Mouse (Mus musculus): ENCODE measurements around the gene Hsd11b2. TPM values are rescaled to one million over a fixed set of nuclear protein-coding genes. Genes with fewer than 3 reads are reported as not detected.
A peak's percentile ranks its signal among the peaks of the same experiment; 100 is the strongest.

Gene Hsd11b2
- not detected in 2 replicates for total RNA-seq (2017)

DNA sequence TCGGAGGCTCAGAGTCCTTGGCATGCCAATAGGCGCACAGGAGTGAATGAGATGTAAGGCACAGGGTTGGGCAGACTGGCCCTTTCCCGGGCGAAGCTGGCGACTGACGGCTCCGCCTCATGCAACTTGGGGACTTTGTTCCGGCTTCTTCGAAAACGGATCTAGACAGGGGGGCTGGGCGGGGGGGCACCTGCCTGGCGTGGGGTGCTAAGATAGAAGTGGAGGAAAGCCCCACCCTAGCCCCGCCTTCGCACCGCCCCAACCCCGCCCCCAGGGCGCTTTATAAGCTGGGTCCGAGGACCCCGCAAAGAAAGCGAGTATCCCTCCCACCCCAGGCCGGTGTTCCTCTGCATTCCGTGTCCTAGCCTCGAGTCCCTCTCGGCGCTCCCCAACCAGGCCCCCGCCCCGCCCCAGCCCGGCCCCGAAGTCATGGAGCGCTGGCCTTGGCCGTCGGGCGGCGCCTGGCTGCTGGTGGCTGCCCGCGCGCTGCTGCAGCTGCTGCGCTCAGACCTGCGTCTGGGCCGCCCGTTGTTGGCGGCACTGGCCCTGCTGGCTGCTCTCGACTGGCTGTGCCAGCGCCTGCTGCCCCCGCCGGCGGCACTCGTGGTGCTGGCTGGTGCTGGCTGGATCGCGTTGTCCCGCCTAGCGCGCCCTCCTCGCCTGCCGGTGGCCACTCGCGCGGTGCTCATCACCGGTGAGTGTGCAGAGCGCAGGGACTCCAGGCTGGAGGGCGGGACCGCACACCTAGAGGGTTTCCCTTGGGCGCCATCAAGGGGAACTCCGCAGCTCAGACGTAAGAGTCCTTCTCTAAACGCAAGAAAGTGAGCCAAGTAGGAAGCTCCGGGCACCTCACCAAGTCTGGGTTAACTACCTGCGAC lies at the start of gene Hsd11b2:
Gene Hsd11b2 (plus strand): TSS at position 320 of the 878 bp plus-strand sequence.
- ATAC-seq (replicated peaks in 1 of 2; ENCODE audit: insufficient read depth in 1 of 2, low FRiP score in 2 of 2, low TSS enrichment in 1 of 2, low read depth in 1 of 2, poor library complexity in 2 of 2, severe bottlenecking in 2 of 2), result peak; percentile 53 to 63

- peak in 1 of 2 experiments; percentile 21; a peak in 1 of 4 replicates for ATAC-seq (replicated peaks in 1 of 2; ENCODE audit: insufficient read depth in 1 of 2, low FRiP score in 2 of 2, low TSS enrichment in 1 of 2, low read depth in 1 of 2, poor library complexity in 2 of 2, severe bottlenecking in 2 of 2)
Observed at GRCm38 (mm10) chr8:105469041-105469695, 49.4 kb upstream of the Hsd11b2 start.

DNA sequence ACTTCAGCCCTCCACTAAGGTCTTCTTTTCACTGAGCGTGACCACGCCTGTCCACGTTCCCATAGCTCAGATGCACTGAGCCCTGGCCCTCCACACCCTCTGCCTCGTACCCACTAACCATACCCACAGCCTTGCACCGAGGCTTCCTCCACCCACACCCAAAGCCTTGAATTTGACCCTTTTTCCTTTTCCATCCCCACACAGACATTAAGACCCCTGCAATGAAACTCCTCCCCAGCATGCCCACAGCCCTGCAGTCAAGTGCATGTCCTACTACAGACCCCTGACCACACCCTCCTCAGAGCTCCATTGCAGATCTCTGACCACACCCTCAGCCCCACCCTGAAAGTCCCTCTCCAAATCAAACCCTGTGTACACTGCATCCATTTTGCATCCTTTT lies 48.7 kb upstream of the Hsd11b2 start:
- ATAC-seq (replicated peaks in 1 of 2; ENCODE audit: insufficient read depth in 1 of 2, low FRiP score in 2 of 2, low TSS enrichment in 1 of 2, low read depth in 1 of 2, poor library complexity in 2 of 2, severe bottlenecking in 2 of 2), result no peak

- ATAC-seq (replicated peaks in 1 of 2; ENCODE audit: insufficient read depth in 1 of 2, low FRiP score in 2 of 2, low TSS enrichment in 1 of 2, low read depth in 1 of 2, poor library complexity in 2 of 2, severe bottlenecking in 2 of 2), result no peak
Observed at GRCm38 (mm10) chr8:105470262-105470661, 48.3 kb upstream of the Hsd11b2 start.

GRCm38 (mm10) chr8:105470681-105471313 lies 47.8 kb upstream of the Hsd11b2 start:
- peak in 1 of 2 experiments; percentile 5; a peak in 1 of 4 replicates for ATAC-seq (replicated peaks in 1 of 2; ENCODE audit: insufficient read depth in 1 of 2, low FRiP score in 2 of 2, low TSS enrichment in 1 of 2, low read depth in 1 of 2, poor library complexity in 2 of 2, severe bottlenecking in 2 of 2)

GRCm38 (mm10) chr8:105471314-105472015 lies 47.1 kb upstream of the Hsd11b2 start, which contains the start of gene Tppp3:
Gene Tppp3 (minus strand): TSS chr8:105471526.
- peak; percentile 75 to 86 for ATAC-seq (replicated peaks in 1 of 2; ENCODE audit: insufficient read depth in 1 of 2, low FRiP score in 2 of 2, low TSS enrichment in 1 of 2, low read depth in 1 of 2, poor library complexity in 2 of 2, severe bottlenecking in 2 of 2)

GRCm38 (mm10) chr8:105472414-105472932 lies 46.1 kb upstream of the Hsd11b2 start:
- ATAC-seq (replicated peaks in 1 of 2; ENCODE audit: insufficient read depth in 1 of 2, low FRiP score in 2 of 2, low TSS enrichment in 1 of 2, low read depth in 1 of 2, poor library complexity in 2 of 2, severe bottlenecking in 2 of 2), result no peak

DNA sequence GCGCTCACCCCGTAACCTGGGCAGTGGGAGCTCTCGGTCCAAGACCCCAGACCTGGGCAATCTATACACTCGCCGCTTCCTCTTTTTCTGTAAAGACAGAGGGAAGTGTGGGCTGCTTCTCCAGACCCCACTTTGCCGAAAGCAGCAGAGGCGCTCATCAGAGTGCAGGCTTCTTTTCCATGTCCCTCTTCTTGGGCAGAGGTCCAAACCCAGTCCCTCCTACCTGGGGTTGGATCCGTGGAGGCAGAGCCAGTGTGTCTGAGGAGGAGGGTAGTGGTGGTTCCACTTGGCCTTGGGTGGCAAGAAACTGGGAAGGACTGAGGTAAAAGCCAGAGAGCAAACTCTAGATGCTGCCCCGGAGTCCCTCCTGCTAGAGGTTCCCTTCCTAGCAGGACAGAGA lies 45.6 kb upstream of the Hsd11b2 start:
- no peak for ATAC-seq (replicated peaks in 1 of 2; ENCODE audit: insufficient read depth in 1 of 2, low FRiP score in 2 of 2, low TSS enrichment in 1 of 2, low read depth in 1 of 2, poor library complexity in 2 of 2, severe bottlenecking in 2 of 2)

GRCm38 (mm10) chr8:105473816-105474606 lies 44.5 kb upstream of the Hsd11b2 start:
- ATAC-seq (replicated peaks in 1 of 2; ENCODE audit: insufficient read depth in 1 of 2, low FRiP score in 2 of 2, low TSS enrichment in 1 of 2, low read depth in 1 of 2, poor library complexity in 2 of 2, severe bottlenecking in 2 of 2), result no peak

DNA sequence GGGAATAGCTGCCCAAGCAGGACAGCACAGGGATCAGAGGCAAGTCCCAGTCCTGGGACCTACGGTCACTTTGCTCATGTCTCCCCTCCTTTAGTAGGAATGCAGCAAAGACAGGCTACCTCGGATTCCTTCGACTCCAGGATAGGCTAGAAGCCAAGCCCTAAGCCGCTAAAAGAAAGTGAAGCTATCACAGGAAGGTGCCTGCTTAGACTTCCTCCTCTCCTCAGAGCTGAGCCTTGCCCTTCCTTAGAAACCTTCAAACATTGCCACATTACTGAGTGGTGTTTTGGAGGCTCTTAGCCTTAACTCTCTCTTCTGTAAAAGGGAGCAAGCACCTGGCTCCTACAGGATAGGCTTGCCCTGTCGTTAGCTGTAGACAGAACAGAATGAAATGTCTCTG lies 43.9 kb upstream of the Hsd11b2 start:
- ATAC-seq (replicated peaks in 1 of 2; ENCODE audit: insufficient read depth in 1 of 2, low FRiP score in 2 of 2, low TSS enrichment in 1 of 2, low read depth in 1 of 2, poor library complexity in 2 of 2, severe bottlenecking in 2 of 2), result no peak

- no peak for ATAC-seq (replicated peaks in 1 of 2; ENCODE audit: insufficient read depth in 1 of 2, low FRiP score in 2 of 2, low TSS enrichment in 1 of 2, low read depth in 1 of 2, poor library complexity in 2 of 2, severe bottlenecking in 2 of 2)
Observed at GRCm38 (mm10) chr8:105475254-105475653, 43.3 kb upstream of the Hsd11b2 start.

GRCm38 (mm10) chr8:105475742-105476141 lies 42.8 kb upstream of the Hsd11b2 start:
- ATAC-seq (replicated peaks in 1 of 2; ENCODE audit: insufficient read depth in 1 of 2, low FRiP score in 2 of 2, low TSS enrichment in 1 of 2, low read depth in 1 of 2, poor library complexity in 2 of 2, severe bottlenecking in 2 of 2), result no peak

DNA sequence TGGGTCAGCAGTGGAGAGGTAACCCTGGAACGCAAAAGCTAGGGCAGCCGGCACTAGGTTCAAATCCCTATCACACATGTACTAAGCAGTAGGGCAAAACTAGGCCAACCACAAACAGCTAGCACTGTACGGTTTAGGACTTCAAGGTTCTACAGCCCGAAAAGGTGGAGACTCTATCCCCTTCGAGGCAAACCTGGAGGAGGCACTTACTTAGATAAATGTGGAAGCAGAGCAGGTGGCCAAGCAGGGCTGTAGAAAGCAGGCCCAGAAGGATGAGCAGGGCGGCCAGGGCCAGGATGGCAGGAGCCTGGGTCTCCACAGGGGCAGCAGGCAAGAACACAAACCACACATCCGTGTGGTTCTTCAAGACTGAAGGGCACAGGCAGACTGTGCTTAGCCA lies 42.4 kb upstream of the Hsd11b2 start:
- no peak for ATAC-seq (replicated peaks in 1 of 2; ENCODE audit: insufficient read depth in 1 of 2, low FRiP score in 2 of 2, low TSS enrichment in 1 of 2, low read depth in 1 of 2, poor library complexity in 2 of 2, severe bottlenecking in 2 of 2)

- peak in 1 of 2 experiments; percentile 40; a peak in 1 of 4 replicates for ATAC-seq (replicated peaks in 1 of 2; ENCODE audit: insufficient read depth in 1 of 2, low FRiP score in 2 of 2, low TSS enrichment in 1 of 2, low read depth in 1 of 2, poor library complexity in 2 of 2, severe bottlenecking in 2 of 2)
Observed at GRCm38 (mm10) chr8:105476628-105477413, 41.7 kb upstream of the Hsd11b2 start.

GRCm38 (mm10) chr8:105477792-105478191 lies 40.8 kb upstream of the Hsd11b2 start:
- ATAC-seq (replicated peaks in 1 of 2; ENCODE audit: insufficient read depth in 1 of 2, low FRiP score in 2 of 2, low TSS enrichment in 1 of 2, low read depth in 1 of 2, poor library complexity in 2 of 2, severe bottlenecking in 2 of 2), result no peak

GRCm38 (mm10) chr8:105481013-105481412 lies 37.5 kb upstream of the Hsd11b2 start:
- ATAC-seq (replicated peaks in 1 of 2; ENCODE audit: insufficient read depth in 1 of 2, low FRiP score in 2 of 2, low TSS enrichment in 1 of 2, low read depth in 1 of 2, poor library complexity in 2 of 2, severe bottlenecking in 2 of 2), result no peak

Data from hematopoietic stem cell, adult 5-6 weeks (primary cell).